10 mouse cellular contexts compared by ENCODE assay signal in the genomic region with DNA sequence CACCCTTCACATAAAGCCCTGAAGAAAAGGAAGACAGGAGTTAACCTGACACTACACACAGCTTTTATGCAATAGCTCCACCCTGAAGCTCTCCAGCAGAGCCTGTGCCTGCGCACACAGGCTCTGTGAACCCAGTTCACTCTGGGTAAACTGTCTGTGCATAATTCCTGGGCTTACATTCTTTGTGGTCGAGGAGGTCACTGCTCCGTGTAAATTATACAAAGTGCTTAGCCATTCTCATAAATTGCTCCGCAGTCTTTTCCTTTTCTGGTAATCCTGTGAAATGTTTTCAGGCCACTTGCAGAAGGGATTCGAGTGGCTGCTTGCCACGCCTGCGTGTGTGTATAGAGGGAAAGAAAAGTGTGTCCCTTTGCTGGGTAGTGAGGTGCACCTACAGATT.
DNase-seq lines count a peak whose midpoint lies in the region; ATAC-seq and TF ChIP-seq lines count a peak whose summit lies in the region.
"Had no signal": no experiment of that assay in that cellular context is flagged by ENCODE, and none has a peak within 500 bp of the region (broad histone marks: within the 10 kb centered on the region; RNA-seq: fewer than 3 reads in every experiment).

No protein-coding gene starts in this region.

- no peak for TF ChIP-seq CTCF in cerebellum, adult 2 months (IDR thresholded peaks at IDR 0.05; ENCODE audit: borderline replicate concordance, insufficient read depth, low read depth, low read length)

- intact Hi-C loops in left cerebral cortex, postnatal 14 days (cut with DNase I): no loop called here

- no peak overlapping the region for H3K27ac ChIP-seq in cerebellum, adult 2 months (ENCODE audit: insufficient read depth, low read length)
- H3K27ac ChIP-seq in midbrain, embryonic 11.5 days (ENCODE audit: low read depth, low read length): no peak overlapping the region
- H3K27ac ChIP-seq: heart, embryonic 15.5 days; limb, embryonic 10.5 days had no signal

- no peak for TF ChIP-seq POLR2A in cerebellum, adult 2 months (IDR thresholded peaks at IDR 0.05; ENCODE audit: borderline replicate concordance, insufficient read depth, low read length)

- H3K27me3 ChIP-seq in cerebellum, adult 2 months (ENCODE audit: control insufficient read depth, insufficient read depth, low read length): no peaks in the 10 kb centered on the region
- H3K27me3 ChIP-seq in midbrain, embryonic 11.5 days (ENCODE audit: control insufficient read depth, insufficient read depth, low read length): no peaks in the 10 kb centered on the region
- H3K27me3 ChIP-seq: heart, embryonic 15.5 days had no signal

- no peaks in the 10 kb centered on the region for H3K36me3 ChIP-seq in midbrain, embryonic 11.5 days (ENCODE audit: control insufficient read depth, insufficient read depth, low read length)
- H3K36me3 ChIP-seq: heart, embryonic 15.5 days; limb, embryonic 10.5 days had no signal

- peak; percentile 35 to 39 for DNase-seq in cerebellum, postnatal 10 days
- DNase-seq in cerebellum, adult 2 months: no peak
- peak; percentile 37 for DNase-seq in brain, adult 2 months (ENCODE audit: low read depth, low spot score)
- DNase-seq in kidney, adult 18-20 months: peak; percentile 28
- no peak for DNase-seq in midbrain, embryonic 11.5 days (ENCODE audit: low spot score, missing footprints)
- no peak for DNase-seq in B cell, adult 2 months
- no peak for DNase-seq in left cerebral cortex, postnatal 14 days (ENCODE audit: low spot score in 2 of 2)
- DNase-seq in heart, adult 18-20 months: no peak

- H3K9me3 ChIP-seq in midbrain, embryonic 11.5 days (ENCODE audit: control insufficient read depth, low read length): no peaks in the 10 kb centered on the region
- H3K9me3 ChIP-seq: heart, embryonic 15.5 days; limb, embryonic 10.5 days had no signal

- H3K4me2 ChIP-seq in midbrain, embryonic 11.5 days: no peak overlapping the region
- H3K4me2 ChIP-seq: heart, embryonic 15.5 days had no signal

- no peak overlapping the region for H3K9ac ChIP-seq in midbrain, embryonic 11.5 days (ENCODE audit: low read length)
- H3K9ac ChIP-seq: heart, embryonic 15.5 days had no signal

- H3K4me3 ChIP-seq in cerebellum, adult 2 months (replicated peaks; ENCODE audit: insufficient read depth, low read depth, low read length): no peak overlapping the region
- no peak overlapping the region for H3K4me3 ChIP-seq in midbrain, embryonic 11.5 days (ENCODE audit: low read depth, low read length)
- H3K4me3 ChIP-seq: heart, embryonic 15.5 days; limb, embryonic 10.5 days had no signal

- 0 out of 2 replicates have a peak, but pooled peaks have one; percentile 49 for ATAC-seq in midbrain, embryonic 11.5 days (ENCODE audit: low FRiP score)

- WGBS in cerebellum, adult 2 months: 51% methylated on average over 7 of the region's 7 CpGs
- WGBS in midbrain, embryonic 11.5 days: 31% methylated on average over 7 of the region's 7 CpGs

- no peaks in the 10 kb centered on the region; the same call in none of the 2 replicates for H3K4me1 ChIP-seq in cerebellum, adult 2 months (ENCODE audit: control insufficient read depth, insufficient read depth, low read length)
- H3K4me1 ChIP-seq in midbrain, embryonic 11.5 days (ENCODE audit: control insufficient read depth, insufficient read depth, low read length): peaks cover 24% of the 10 kb centered on the region
- H3K4me1 ChIP-seq: heart, embryonic 15.5 days had no signal

Comparison
In these comparisons a context has a peak if more than half of its experiments do, and no peak if none do; other contexts are left out.
1. DNase-seq: peak in cerebellum, postnatal 10 days (2 of 2), brain, adult 2 months (single experiment) and kidney, adult 18-20 months (single experiment); none in cerebellum, adult 2 months (0 of 2), midbrain, embryonic 11.5 days (single experiment), B cell, adult 2 months (0 of 2), left cerebral cortex, postnatal 14 days (0 of 2) and heart, adult 18-20 months (0 of 2).